Mouse (Mus musculus): ENCODE results near the gene Ndufaf4.

GRCm38 (mm10) chr4:24865691-24866090 lies 32.2 kb upstream of the Ndufaf4 start:
- TF ChIP-seq CTCF (IDR thresholded peaks at IDR 0.05; ENCODE audit: low read depth): no peak
- no peak for TF ChIP-seq EP300 (IDR thresholded peaks at IDR 0.05; ENCODE audit: low read depth)
